Mouse (Mus musculus) cerebellum, adult 8-10 months (tissue): Measurements from ENCODE around the gene Ccndbp1.
"Not testable (repeated sequence)": the region's sequence is repeated elsewhere in the genome, so short reads cannot be mapped to it uniquely, and the experiment has no call there.

Source experiments
- DNase-seq: peaks from one replicate; pipeline ENCODE4 v3.0.0; 2022

Ccndbp1 gene

GRCm38 (mm10) chr2:121007925-121008663 lies at the start of gene Ccndbp1:
Gene Ccndbp1 (plus strand): TSS chr2:121008403.
- DNase-seq, result peak; percentile 78

DNA sequence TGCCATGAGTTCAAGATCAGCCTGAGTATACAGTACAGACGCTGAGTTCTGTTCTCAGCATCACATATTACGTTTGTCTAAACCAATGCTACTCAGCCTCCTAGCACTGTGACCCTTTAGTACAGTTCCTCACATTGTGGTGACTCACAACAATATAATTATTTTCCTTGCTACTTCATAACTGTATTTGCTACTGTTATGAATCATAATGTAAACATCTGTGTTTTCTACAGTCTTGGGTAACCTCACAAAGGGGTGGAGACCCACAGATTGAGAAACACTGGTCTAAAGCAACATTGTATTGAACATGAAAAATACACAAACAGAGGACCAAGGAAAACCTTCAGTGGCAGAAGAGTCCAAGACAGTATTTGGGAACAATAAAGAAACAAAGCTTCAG lies 48.8 kb upstream of the Ccndbp1 start:
- no peak for DNase-seq

- DNase-seq, result no peak
These were observed 48.4 kb upstream of the Ccndbp1 start for GRCm38 (mm10) chr2:120959827-120960226.

DNA sequence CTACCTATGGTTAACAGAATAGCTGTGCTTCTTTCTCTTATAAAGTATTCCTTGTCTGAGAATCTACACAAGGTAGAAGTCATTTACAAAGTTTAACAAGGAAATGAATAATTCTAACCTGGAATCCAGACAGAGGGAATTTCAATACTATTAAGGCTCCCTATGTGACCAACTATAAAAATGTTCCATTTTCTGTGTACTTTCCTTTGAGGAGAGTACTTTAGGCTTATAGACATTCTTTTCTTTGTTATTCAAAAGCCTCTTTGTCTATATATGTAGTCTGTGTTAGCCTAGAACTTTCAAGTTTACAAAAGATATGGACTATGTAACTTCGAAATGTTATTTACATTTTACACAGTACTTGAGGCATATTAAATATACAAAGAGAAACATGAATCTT lies 47.9 kb upstream of the Ccndbp1 start:
- DNase-seq, result no peak

DNA sequence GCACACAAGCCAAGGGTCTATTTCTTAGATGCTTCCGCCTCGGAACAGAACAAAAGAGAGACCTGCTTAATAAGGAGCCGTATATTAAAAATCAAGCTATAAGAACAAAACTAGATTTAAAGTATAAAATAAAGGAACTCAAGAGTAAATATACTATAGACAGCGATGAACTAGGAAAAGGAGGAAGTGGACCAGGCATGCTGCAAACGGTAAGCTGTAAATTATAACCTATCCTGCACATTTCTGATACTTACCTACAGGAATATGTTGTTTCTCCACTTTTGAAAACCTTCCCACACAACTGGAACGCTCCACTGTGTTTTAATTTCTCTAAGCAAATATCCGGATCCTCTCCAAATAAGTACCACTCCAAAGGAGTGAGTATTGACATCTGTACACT lies 45.1 kb upstream of the Ccndbp1 start:
- DNase-seq, result no peak

- DNase-seq, result no peak
These were observed 42.7 kb upstream of the Ccndbp1 start for GRCm38 (mm10) chr2:120965486-120965885.

- DNase-seq, result no peak
These were observed 38.1 kb upstream of the Ccndbp1 start for GRCm38 (mm10) chr2:120970045-120970539.

GRCm38 (mm10) chr2:120970559-120971080 lies 37.6 kb upstream of the Ccndbp1 start, which contains the start of gene Ubr1:
Gene Ubr1 (minus strand): TSS chr2:120970715.
- DNase-seq, result peak; percentile 78

- no peak for DNase-seq
These were observed 36.4 kb upstream of the Ccndbp1 start for GRCm38 (mm10) chr2:120971766-120972165.

GRCm38 (mm10) chr2:120972257-120972656 lies 35.9 kb upstream of the Ccndbp1 start:
- not testable (repeated sequence) for DNase-seq

DNA sequence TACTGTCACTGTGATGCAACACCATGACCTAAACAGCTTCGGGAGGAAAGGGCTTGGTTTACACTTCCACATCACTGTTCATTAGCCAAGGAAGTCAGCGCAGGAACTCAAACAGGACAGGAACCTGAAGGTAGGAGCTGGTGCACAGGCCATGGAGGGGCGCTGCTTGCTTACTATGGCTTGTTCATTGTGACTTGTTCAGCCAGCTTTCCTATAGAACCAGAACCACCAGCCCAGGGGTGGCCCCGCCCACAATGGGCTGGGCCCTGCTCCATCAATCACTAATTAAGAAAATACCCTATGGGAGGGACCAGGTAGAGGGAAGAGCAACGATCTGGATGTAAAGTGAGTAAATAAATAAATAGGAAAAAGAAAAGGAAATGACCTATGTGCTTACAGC lies 35.2 kb upstream of the Ccndbp1 start:
- DNase-seq, result no peak

GRCm38 (mm10) chr2:120976308-120976707 lies 31.9 kb upstream of the Ccndbp1 start:
- DNase-seq, result no peak

DNA sequence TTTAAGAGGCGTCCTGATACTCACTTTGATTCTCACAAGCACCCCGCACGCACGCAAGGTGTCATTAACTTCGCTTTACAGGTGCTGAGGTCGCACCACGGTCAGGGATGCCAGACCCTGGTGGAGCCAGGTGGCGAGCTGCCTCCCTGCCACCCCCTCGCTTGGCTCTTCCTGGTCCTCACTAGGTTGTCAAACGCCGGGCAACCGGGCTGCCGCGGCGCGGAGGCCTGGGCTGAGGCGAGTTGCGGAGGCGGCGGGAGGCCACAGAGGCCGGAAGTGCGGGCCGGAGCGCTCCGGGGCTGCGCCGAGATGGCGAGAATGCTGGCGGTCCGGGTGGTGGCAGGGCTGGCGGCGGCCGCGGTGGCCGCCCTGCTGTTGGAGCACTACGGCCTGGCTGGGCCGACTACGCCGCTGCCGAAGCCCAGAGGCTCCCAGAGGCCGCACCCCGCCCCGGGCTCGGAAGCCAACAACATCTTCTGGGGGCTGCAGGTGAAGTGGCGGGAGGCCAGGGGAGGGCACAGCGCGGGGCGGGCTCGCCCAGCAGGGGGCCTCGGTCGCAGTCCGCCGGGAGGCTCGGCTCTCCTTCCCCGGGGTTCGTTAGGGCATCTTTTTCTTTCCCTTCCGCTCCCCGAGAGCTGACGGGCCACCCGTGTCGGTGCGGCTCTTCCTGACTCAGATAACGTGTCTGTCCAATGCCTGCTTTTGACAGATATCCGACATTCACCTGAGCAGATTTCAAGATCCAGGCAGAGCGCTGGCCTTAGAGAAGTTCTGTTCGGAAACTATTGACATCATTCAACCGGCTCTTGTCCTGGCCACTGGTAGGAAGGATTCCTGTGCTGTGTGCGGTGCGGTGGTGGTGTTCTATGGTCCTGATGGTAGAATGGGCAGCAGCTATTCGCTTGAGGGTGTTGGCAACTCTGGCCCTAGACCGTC lies 30.9 kb upstream of the Ccndbp1 start, which contains the start of gene Tmem62:
Gene Tmem62, plus strand, starts transcription at position 28 of the 936 bp plus-strand sequence.
- DNase-seq, result peak; percentile 78

GRCm38 (mm10) chr2:120977926-120978692 lies 30.1 kb upstream of the Ccndbp1 start:
- no peak for DNase-seq

- no peak for DNase-seq
These were observed 29.5 kb upstream of the Ccndbp1 start for GRCm38 (mm10) chr2:120978693-120979037.

GRCm38 (mm10) chr2:120979819-120980218 lies 28.4 kb upstream of the Ccndbp1 start:
- no peak for DNase-seq

DNA sequence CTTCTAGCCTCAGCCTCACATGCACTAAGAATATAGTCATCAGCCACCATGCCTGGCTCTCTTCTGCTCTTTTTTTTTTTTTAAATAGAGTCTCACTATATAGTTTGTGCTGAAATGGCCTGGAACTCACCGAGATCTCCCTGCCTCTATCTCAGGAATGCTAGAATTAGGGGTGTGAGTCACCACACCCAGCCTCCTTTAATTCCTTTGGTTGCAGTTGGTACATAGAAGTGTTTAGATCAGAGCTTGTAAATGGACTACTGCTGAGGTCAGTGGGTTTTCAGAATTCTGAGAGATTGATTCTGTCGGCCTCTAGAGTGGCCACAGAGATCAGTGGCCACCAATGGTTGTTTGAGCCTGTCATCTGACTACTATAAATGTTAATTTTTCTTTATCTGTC lies 27.3 kb upstream of the Ccndbp1 start:
- no peak for DNase-seq

GRCm38 (mm10) chr2:120983611-120984010 lies 24.6 kb upstream of the Ccndbp1 start:
- no peak for DNase-seq

DNA sequence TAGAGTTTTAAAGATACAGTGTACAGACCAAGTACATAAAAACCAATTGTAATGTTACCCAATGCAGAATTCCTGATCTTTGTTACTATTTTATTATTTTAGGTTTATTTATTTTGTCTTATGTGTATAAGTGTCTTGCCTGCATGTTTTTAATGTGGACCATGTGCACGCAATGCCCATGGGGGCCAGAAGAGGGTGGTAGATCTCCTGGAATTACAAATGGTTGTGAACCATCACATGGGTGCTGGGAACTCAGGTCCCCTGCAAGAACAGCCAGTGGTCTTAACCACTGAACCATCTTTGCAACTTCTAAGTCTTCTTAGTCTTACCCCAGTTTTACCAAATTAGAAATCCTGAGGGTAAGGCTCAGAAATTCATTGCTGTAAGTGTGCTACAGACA lies 23.0 kb upstream of the Ccndbp1 start:
- no peak for DNase-seq

GRCm38 (mm10) chr2:120991196-120991595 lies 17.0 kb upstream of the Ccndbp1 start:
- no peak for DNase-seq

- DNase-seq, result not testable (repeated sequence)
These were observed 11.6 kb upstream of the Ccndbp1 start for GRCm38 (mm10) chr2:120996607-120997006.

GRCm38 (mm10) chr2:120998863-120999262 lies 9.3 kb upstream of the Ccndbp1 start:
- DNase-seq, result no peak

- no peak for DNase-seq
These were observed 4.6 kb upstream of the Ccndbp1 start for GRCm38 (mm10) chr2:121003586-121003985.
